Mouse (Mus musculus) thymus, adult 2 months (tissue): Measurements from ENCODE around the gene Tgfb3. TPM values are rescaled to one million over a fixed set of nuclear protein-coding genes. Genes with fewer than 3 reads are reported as not detected.

Experiments used
- DNase-seq: peaks from one replicate; pipeline ENCODE4 v3.0.0; 2021
- H3K27ac ChIP-seq: fragments of 200-500 bp; 2 replicates; pipeline ENCODE4 v1.5.1; 2012; ENCODE audit warnings: low read length, control low read depth; ENCODE audit not compliant: control insufficient read depth, insufficient read depth
- H3K27me3 ChIP-seq: fragments of 200-500 bp; 2 replicates; pipeline ENCODE4 v1.6.1; 2012; ENCODE audit warnings: mild to moderate bottlenecking, low read length, moderate library complexity, mixed read lengths; ENCODE audit not compliant: control insufficient read depth, insufficient read depth
- H3K36me3 ChIP-seq: fragments of 200-500 bp; 2 replicates; pipeline ENCODE4 v1.6.1; 2012; ENCODE audit warnings: mild to moderate bottlenecking, low read length, moderate library complexity; ENCODE audit not compliant: control insufficient read depth, insufficient read depth
- H3K4me1 ChIP-seq: fragments of 200-500 bp; replicated peaks from 2 replicates; pipeline ENCODE4 v1.6.1; 2012; ENCODE audit warnings: low read length; ENCODE audit not compliant: control insufficient read depth, insufficient read depth
- H3K4me3 ChIP-seq: fragments of 200-500 bp; 2 replicates; pipeline ENCODE4 v1.5.1; 2012; ENCODE audit warnings: mild to moderate bottlenecking, low read length, control low read depth, moderate library complexity; ENCODE audit not compliant: control insufficient read depth, insufficient read depth
- CTCF ChIP-seq: fragments of 200-500 bp; IDR thresholded peaks from 2 replicates; pipeline ENCODE4 v1.5.1; 2012; ENCODE audit warnings: mild to moderate bottlenecking, control low read depth, low read length, moderate library complexity, borderline replicate concordance; ENCODE audit not compliant: control insufficient read depth, poor library complexity, insufficient read depth; ENCODE audit errors: extremely low read depth
- POLR2A ChIP-seq: fragments of 200-500 bp; IDR thresholded peaks from 2 replicates; pipeline ENCODE4 v1.6.1; 2012; ENCODE audit warnings: mild to moderate bottlenecking, low read length, control low read depth, moderate library complexity; ENCODE audit not compliant: control insufficient read depth, poor library complexity, insufficient read depth; ENCODE audit errors: extremely low read depth
- WGBS: fragments of 180-500 bp; shearing (Covaris S2); methylation state at CpG from one replicate; pipeline ENCODE4 v1.1.7; 2018; 5-methylcytosine and 5-hydroxymethylcytosine counted together
- polyA plus RNA-seq: library from polyadenylated mRNA; depleted of rRNA; stranded (reverse); fragments of >200 nt; gene quantifications from 2 replicates; pipeline ENCODE4 v1.2.3, GENCODE M21; 2012

Gene Tgfb3
- polyA plus RNA-seq, 1 experiment: 4.3 TPM

DNA sequence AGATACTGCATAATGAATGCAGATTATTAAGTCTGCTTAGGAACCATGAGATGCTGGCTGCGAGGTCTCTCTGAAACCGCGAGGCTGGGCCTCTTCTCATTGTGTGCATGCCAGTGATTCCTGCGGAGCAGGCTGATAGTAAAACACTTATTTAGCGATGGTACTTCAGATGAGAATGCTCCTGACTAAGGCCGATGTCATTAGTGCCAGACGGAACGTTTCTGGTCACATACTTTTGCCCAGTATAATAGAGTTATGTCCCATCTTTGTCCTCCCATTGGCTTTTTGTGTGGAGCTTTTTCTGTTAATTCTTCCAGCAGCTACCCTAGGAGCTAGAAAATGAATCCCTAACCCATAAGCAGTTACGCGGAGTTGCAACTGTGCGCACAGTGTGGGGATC lies 18.9 kb upstream of the Tgfb3 start:
- Histone ChIP-seq H3K27me3 (no peaks in the 10 kb centered on the region), H3K4me3 (no peak overlapping the region), H3K36me3 (no peaks in the 10 kb centered on the region), H3K27ac (no peak overlapping the region), H3K4me1 (no peaks in the 10 kb centered on the region)
- DNase-seq: no peak
- TF ChIP-seq POLR2A (no peak), CTCF (no peak)
- 94% methylated on average over 11 of the region's 11 CpGs for WGBS

DNA sequence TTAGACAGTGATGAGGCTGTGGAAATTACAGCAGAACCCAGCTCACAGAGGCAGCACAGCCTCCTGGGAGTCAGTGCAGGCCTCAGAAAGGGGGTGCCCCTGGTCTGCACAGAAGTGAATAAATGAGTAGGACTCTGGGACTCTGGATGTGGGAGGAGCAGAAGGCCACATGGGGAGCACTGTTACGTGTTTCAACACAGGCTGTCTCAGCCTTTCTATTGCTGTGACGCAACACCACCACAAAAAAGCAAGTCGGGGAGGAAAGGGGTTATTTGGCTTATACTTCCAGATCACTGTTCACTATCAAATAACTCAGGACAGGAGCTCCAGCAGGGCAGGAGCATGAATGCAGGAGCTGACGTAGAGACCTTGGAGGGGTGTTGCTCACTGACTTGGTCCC lies 17.0 kb upstream of the Tgfb3 start:
- DNase-seq: no peak
- Histone ChIP-seq H3K4me1 (no peaks in the 10 kb centered on the region), H3K36me3 (no peaks in the 10 kb centered on the region), H3K27me3 (no peaks in the 10 kb centered on the region), H3K27ac (no peak overlapping the region), H3K4me3 (no peak overlapping the region)
- TF ChIP-seq POLR2A (no peak), CTCF (no peak)
- 84% methylated on average over 4 of the region's 4 CpGs for WGBS

DNA sequence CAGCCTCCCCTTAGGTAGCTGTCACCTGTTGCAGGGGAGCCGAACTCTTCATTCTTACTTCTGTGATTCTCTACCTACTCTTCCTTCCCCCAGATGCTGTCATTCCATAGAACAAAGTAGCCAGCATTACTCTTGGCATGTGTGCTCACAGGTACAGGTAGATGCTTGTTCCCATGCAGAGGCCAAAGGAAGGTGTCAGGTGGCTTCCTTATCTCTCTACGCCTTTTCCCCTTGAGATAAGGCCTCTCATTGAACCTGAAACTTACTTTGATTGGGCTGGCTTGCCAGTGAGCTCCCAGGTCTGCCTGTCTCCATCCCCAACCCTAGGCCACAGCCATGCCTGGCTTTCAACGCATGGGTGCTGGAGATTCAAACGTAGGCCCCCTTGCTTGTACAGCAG lies 15.2 kb upstream of the Tgfb3 start:
- H3K27ac ChIP-seq: no peak overlapping the region
- H3K36me3 ChIP-seq: no peaks in the 10 kb centered on the region
- WGBS: 91% methylated on average over 4 of the region's 4 CpGs
- DNase-seq: no peak
- H3K27me3 ChIP-seq: no peaks in the 10 kb centered on the region
- no peak overlapping the region for H3K4me3 ChIP-seq
- TF ChIP-seq CTCF (no peak), POLR2A (no peak)
- H3K4me1 ChIP-seq: no peaks in the 10 kb centered on the region

DNA sequence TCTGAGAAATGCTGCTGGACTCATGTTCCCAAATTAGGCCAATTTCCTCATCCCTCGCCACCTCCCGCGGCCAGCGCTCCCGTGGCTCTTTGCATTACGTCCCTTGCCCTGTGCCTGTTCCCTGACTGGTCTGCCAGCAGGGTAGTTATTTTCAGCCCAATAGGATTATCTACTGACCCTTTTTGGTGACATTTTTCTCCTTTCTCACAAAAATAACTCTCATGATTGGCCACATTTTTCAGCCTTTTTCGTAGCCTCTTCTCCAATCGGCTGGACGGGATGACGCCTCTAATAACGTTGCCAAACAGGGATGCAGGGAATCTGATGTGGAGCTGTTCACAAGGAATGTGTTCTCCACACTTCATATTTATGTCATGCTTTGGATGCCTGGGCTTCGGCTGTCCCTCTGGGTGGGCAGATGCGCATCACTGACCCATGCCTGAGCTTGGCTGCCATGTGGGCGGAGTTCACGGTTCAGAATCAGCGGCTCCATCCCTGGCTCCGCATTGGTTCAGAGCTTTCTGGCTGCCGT lies 12.8 kb upstream of the Tgfb3 start:
- no peaks in the 10 kb centered on the region for H3K4me1 ChIP-seq
- H3K27ac ChIP-seq: no peak overlapping the region
- no peaks in the 10 kb centered on the region for H3K27me3 ChIP-seq
- no peak overlapping the region for H3K4me3 ChIP-seq
- 72% methylated on average over 18 of the region's 18 CpGs for WGBS
- no peak for TF ChIP-seq POLR2A
- no peak for TF ChIP-seq CTCF
- no peaks in the 10 kb centered on the region for H3K36me3 ChIP-seq
- DNase-seq: no peak

DNA sequence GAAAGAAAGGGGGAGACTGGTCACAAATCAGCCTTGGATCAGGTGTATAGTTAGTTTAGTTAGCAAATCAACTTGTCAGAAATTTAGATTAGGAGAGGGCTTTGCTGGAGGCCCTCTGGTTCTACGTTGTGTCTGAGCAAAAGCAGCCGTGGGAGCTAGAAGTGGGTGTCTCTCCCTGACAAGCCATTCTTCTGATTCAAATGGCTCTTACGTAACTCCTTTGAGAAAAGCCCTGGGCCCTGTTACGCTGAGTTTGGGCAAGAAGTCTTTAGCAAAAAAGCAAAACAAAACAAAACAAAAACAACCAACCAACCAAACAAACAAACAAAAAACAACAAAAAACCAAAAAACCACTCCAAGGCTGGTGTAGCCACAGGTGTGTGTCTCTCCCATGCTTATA lies 11.9 kb upstream of the Tgfb3 start:
- WGBS: 94% methylated on average over 4 of the region's 4 CpGs
- TF ChIP-seq POLR2A (no peak), CTCF (no peak)
- Histone ChIP-seq H3K36me3 (no peaks in the 10 kb centered on the region), H3K4me3 (no peak overlapping the region), H3K27ac (no peak overlapping the region), H3K4me1 (no peaks in the 10 kb centered on the region), H3K27me3 (no peaks in the 10 kb centered on the region)
- DNase-seq: no peak

DNA sequence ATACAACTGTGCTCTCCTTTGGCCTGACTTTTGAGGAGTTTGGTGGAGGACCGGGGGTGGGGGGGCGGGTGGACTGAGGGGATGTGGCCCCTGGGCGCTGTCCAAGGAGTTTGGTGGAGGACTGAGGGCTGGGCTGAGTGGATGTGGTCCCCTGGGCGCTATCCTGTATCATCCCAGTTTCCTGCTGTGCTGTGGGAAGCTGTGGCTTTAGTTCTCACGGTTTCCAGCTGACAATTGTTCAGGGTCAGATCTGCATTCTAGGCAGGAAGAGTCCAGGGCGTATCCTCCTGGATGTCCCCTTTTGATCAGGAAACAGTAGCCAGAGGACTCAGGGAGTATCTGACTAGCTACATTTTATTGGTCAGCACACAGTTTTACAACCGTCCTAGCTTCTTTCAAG lies 9.2 kb upstream of the Tgfb3 start:
- TF ChIP-seq CTCF: no peak
- TF ChIP-seq POLR2A: no peak
- Histone ChIP-seq H3K4me3 (no peak overlapping the region), H3K27me3 (no peaks in the 10 kb centered on the region), H3K4me1 (no peaks in the 10 kb centered on the region), H3K36me3 (no peaks in the 10 kb centered on the region), H3K27ac (no peak overlapping the region)
- no peak for DNase-seq
- 86% methylated on average over 7 of the region's 7 CpGs for WGBS

DNA sequence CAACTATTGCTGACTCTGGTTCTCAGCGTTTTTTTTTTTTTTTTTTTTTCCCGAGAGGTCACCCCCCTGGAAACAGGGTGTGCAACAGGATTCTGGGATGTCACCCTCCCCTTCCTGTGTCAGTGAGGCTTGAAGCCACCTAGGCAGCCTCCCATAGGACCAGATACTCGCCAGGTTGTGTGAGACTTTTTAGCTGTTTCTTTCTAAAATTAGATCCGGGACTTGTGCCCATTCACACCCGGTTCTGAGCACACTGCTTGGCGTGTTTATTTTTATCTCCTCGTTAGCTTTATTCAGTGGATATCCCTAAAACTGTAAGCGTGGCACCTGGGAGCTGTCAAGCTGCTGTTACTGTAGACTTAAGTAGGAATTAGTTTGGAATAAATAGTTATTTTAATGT lies 7.7 kb upstream of the Tgfb3 start:
- no peak overlapping the region for H3K27ac ChIP-seq
- 79% methylated on average over 8 of the region's 8 CpGs for WGBS

More for the DNA sequence above, 7.7 kb upstream of the Tgfb3 start:
- no peaks in the 10 kb centered on the region; the same call in 1 of the 2 replicates for H3K27me3 ChIP-seq
- TF ChIP-seq CTCF (no peak), POLR2A (no peak)
- DNase-seq: no peak
- no peaks in the 10 kb centered on the region for H3K36me3 ChIP-seq
- H3K4me1 ChIP-seq: peaks cover 7% of the 10 kb centered on the region; the same call in 1 of the 2 replicates
- no peak overlapping the region for H3K4me3 ChIP-seq
